Mouse (Mus musculus): ENCODE data around the gene Olfr222.
A peak's percentile ranks its signal among the peaks of the same experiment; 100 is the strongest.
"Not testable (repeated sequence)": the region's sequence is repeated elsewhere in the genome, so short reads cannot be mapped to it uniquely, and the experiment has no call there.

The Olfr222 gene

DNA sequence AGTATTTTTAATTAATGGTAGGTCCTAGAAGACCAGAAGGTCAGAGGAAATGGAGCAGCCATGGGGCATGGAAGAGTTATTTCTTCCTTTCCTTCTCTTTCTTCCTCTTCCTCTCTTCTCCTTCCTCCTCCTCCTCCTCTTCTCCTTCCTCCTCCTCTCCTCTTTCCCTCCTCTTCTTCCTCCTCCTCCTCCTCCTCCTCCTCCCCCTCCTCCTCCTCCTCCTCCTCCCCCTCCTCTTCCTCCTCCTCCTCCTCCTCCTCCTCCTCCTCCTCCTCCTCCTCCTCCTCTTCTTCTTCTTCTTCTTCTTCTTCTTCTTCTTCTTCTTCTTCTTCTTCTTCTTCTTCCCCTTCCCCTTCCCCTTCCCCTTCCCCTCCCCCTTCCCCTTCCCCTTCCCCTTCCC, at the start of gene Olfr222:
Gene Olfr222 (minus strand): TSS at position 101 of the 400 bp plus-strand sequence.
- DNase-seq (ENCODE audit: low read depth), result not testable (repeated sequence)

DNA sequence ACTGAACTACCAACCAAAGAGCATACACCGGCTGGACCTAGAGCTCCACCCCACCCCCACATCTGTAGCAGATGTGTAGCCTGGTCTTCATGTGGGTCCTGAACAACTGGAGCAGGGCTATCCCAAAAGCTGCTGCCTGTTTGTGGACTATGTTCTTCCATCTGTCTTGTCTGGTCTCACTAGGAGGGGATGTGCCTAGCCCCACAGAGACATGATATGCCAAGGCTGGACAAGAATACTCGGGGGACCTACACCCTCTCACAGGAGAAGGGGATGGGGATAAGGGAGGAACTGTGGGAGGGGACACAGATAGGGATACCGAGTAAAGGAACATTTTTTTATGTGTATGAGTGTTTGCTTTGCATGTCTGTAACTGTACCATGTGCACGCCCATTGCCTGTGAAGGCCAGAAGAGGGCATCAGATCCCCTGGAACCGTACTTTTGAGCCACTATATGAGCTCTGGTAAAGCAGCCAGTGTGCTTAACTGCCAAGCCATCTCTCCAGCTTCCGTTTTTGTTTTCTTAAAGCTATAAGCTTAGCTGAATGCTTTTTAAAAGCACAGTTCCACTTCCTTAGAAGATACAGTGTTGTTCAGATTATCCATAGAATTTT, 48.1 kb upstream of the Olfr222 start:
- peak; percentile 86 for DNase-seq (ENCODE audit: low read depth)

DNA sequence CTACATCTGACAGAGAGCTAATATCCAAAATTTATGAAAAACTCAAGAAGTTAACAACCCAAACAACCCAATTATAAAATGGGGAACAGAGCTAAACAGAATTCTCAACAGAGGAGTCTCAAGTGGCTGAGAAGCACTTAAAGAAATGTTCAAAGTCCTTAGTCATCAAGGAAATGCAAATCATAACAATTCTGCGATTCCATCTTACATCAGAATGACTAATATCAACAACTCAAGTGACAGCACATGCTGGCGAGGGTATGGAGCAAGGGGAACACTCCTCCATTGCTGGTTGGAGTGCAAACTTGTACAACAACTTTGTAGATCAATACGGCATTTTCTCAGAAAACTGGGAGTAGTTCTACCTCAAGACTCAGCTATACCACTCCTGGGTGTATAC, 46.2 kb upstream of the Olfr222 start:
- peak; percentile 45 for DNase-seq (ENCODE audit: low read depth)

DNA sequence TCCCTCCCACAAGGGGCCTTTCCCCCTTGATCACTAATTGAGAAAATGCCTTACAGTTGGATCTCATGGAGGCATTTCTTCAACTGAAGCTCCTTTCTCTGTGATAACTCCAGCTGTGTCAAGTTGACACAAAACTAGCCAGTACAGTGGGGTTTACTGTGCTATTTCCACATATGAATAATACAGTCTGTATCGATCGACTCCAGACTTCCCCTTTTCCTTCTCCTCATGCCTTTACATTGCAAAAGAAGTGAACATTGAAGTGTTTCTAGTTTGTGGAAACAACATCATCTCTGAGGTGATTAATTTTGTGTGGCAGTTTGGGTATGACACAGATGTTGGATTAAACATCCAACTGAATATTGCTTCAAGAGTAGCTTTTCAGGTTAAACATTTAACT, 41.0 kb upstream of the Olfr222 start:
- DNase-seq (ENCODE audit: low read depth), result not testable (repeated sequence)

DNA sequence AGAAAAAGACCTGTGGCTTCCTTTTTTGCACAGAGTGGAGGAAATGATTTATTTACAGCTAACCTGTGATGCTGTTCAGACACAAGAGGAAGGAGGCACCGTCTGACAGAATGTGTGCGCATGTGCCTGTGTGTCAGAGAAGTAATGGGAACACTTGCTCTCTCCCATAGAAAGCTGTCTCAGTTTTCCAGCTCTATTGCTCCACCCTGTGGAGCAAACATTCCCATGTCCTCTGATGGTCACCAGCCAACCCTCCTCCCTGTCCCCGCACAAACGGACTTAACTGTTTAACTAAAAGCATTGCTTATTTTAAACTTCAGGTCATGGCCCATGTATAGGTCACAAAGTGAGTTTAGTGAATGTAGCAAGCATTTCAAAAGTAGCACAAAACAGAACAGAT, 38.1 kb upstream of the Olfr222 start:
- no peak for DNase-seq (ENCODE audit: low read depth)

DNA sequence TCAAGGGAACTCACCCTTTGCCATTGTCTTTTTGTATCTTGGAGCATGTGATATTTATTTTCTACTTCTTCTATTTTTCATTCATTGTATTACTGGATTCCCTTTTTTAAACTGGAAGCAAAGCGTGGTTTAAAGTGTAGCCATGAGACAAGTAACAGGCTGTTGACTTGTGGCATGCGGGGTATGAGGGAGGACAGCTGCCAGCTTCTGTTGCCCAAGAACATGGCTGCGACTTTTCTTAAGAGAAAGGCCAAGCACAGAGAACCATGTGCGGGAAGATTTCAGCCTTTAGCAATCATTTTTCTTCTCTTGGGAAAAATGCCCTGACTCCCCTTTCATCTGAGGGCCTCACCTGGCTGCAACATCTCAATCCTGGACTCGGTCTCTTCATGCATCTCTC, 35.6 kb upstream of the Olfr222 start:
- no peak for DNase-seq (ENCODE audit: low read depth)

DNA sequence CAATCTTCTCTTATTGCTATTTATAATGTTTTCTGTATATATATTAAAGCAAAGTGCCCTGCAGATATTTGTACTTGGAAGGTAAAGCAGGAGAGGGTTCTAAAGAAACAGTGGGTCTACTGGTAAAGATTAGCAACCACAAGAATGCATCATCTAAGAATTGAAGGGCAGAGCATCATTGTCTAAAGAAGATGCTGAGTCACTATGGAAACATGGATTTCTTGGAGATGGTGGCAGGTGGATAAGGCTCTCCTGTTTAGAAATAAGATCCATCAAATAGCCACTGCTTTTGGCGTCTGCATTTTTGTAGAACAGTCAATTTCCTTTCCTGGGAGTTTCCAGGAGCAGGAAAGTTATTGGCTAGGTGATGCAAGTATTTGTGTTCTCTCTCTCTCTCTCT, 26.3 kb upstream of the Olfr222 start:
- no peak for DNase-seq (ENCODE audit: low read depth)

DNA sequence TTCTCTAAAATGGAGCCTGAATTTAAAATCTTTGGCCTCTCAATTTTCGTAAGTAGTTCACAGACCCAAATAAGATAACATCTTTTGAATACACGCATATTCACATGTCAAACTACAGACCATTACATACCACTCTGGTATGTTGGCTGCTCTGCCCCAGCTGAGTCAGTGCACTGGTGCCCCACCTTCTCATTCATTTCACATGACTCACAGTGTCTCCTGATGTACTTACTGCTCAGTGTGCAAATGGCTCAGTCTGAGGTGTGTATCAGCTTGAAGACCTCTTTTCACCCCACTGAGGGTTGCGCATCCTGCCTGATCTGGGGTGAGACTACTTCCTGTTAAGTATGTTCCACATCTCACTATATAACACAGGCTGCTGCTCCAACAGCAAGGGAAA, 24.8 kb upstream of the Olfr222 start:
- DNase-seq (ENCODE audit: low read depth), result no peak

DNA sequence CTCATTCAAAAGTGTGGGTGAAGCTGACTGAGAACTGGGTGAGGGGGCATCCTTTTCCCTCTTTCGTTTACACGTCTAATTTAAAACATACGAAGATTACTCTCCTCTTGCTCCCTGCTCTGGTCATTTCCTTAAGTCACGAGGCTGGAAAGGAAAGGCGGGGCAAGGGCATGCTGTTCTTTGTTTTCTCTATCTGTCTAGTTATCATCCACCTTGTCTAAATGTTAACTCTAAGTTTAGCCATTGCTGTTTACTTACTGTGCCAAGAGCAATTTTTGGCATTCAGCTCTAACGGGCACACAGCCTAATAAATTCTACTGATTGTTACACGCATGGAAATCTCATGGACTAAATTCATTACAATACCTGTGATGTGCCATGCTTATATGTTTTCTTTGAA, 23.2 kb upstream of the Olfr222 start:
- DNase-seq (ENCODE audit: low read depth), result no peak

DNA sequence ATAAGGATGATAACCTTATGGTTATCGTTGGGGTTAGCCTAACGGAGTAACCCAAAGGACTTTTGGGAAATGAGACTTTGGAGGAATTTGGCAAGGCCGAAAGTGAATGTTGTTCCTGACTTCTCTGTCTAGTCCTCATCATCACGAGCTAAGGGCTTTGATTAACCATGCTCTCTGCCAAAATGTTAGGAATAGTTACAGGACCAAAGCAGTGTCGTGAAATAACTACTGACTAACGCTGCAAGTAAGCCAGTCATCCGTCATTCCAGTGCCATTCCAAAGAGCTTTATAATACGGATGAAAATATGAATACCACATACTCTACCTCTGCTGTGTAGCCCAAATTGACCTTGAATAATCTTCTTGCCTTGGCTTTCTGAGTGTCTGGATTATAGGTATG, 20.9 kb upstream of the Olfr222 start:
- DNase-seq (ENCODE audit: low read depth), result no peak

DNA sequence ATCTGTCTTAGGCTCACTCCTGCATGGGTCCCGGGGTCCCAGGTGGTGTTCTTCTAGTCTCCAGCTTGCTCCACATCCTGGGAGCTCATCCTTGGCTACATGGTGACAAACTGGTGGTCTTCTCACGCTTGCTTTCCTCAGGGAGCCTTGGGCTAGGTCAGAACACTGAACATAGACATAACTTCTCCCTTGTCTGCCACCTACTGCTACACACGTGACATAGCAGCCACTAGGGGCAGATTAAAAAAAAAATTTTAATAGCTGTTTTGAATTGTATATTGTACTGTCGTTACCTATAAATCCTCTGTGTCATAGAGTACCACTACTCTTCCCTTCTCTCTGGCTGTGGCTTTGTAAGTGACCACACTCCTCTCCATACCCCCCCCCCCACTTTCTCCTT, 20.1 kb upstream of the Olfr222 start:
- DNase-seq (ENCODE audit: low read depth), result peak; percentile 53

DNA sequence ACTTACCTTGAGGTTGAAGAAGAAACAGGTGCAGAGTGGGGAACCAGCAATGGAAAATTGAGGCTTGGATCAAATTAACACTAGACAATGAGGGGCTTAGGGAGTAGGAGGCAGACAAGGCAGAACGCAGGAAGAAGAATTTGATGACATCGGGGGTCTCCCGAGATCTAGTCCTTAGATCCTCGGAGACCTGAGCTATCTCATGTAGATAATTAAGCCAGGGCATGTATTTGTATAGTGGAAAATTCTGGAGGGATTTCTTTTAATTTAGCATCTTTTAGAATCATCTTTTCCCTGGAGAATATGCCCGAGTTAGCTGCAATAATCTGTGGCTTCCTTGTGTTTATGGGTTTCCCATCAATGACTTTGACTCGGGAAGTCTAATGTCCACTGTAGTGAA, 17.2 kb upstream of the Olfr222 start, which contains the start of gene Olfr223:
Gene Olfr223 (minus strand): TSS at position 101 of the 400 bp plus-strand sequence.
- DNase-seq (ENCODE audit: low read depth), result no peak

DNA sequence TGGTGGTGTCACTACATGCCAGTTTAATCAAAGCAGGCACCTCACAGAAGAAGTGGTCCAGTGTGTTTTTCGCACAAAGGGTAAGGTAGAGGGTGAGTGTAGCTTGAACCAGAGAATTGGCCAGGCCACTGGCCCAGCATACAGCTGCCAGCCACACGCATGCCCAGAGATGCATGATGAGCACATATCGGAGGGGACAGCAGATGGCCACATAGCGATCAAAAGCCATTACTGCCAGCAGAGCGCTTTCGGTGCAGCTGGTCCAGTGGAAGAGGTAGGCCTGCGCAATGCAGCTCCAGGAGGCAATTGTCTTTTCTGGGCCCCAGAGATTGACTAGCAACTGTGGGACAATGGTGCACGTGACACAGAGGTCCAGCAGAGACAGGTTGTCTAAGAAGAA, 13.5 kb upstream of the Olfr222 start:
- no peak for DNase-seq (ENCODE audit: low read depth)

DNA sequence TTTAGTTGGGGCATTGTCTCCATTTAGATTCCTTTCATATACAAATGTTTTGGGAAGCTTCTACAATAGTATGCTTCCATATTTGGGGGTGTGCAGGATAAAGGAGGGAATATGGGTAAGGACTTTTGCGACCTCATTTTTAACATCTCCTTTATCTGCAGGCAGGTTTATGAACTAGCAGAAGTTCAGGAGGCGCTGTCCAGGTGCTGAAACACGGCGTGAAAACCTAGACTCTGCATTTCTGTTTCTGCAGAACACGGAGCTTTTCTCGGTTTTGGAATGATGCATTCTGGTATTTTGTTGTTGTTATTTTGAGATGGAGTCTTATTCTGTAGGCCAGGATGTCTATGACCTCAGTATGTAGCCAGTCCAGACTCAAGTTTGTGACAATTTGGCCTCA, 8.5 kb upstream of the Olfr222 start:
- peak; percentile 51 for DNase-seq (ENCODE audit: low read depth)

DNA sequence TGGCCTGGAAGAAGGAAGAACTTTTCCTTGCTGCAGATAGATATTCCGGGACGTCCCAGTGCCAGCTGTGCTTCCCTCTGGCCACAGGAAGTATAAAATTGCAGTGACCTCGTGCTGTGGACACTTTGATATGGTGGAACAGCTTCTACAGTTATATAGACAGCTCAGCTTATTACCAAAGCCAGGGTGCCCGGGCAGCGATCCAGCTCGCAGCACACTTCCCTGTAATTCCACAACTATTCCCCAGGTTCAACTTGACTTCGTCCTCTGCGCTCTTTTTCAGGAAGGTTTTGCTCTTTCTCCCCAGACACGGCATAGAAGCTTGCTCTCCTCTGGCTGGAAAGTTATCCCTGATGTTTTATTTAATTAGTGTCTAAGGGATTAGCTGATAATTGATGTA, 309 bp downstream of the Olfr222 start:
- DNase-seq (ENCODE audit: low read depth), result no peak

DNA sequence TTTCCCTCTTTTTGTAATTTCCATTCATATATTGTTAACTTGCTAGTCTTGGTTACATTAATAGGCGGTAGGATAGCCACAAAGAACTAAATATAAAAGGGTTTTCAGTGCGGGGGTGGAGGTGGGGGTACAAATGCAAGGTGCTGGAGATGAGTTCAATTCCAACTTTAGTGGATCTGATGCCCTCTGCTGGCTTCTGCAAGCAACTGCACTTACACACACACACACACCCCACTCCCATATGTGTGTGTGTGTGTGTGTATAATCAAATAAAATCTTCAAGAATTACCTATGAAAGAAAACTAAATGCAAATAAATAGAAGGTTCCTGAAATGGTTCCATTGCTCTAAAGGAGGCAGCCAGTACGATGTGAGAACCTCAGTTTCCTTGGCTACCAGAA, 6.7 kb downstream of the Olfr222 start:
- peak; percentile 49 for DNase-seq (ENCODE audit: low read depth)

DNA sequence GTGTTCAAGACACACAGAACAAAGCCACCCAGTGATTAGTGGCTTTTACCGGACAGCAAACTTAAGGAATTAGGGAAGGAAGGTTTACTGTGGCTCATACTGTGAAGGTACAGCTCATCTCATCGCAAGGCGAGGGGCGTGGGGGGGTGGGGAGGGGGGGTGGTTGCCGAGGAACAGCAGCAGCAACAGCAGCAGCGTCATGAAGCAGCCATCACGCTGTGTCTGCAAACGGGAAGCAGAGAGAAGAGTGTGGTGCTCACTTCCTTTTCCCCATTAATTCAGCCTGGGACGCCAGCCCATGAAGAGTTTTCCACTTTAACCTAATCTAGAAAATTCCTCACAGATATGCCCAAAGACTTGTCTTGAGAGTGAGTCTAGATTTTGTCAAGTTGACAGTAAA, 13.2 kb downstream of the Olfr222 start:
- DNase-seq (ENCODE audit: low read depth), result no peak

DNA sequence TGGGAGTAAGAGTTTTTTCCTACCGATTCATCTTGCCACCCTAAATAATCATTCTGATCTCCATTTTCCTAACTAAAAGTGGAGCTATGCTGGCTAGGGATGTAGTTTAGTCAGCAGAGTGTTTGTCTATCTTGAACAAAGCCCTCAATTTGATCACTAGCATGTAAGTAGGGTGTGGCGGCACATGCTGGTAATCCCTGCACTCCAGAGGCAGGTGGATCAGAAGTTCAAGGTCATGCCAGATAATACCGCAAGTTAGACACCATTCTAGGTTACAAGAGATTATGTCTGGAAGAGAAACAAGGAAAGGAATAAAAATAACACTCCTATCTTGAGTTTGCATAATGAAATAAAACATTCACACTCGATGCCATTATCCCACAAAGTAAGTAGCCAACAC, 13.7 kb downstream of the Olfr222 start:
- no peak for DNase-seq (ENCODE audit: low read depth)

DNA sequence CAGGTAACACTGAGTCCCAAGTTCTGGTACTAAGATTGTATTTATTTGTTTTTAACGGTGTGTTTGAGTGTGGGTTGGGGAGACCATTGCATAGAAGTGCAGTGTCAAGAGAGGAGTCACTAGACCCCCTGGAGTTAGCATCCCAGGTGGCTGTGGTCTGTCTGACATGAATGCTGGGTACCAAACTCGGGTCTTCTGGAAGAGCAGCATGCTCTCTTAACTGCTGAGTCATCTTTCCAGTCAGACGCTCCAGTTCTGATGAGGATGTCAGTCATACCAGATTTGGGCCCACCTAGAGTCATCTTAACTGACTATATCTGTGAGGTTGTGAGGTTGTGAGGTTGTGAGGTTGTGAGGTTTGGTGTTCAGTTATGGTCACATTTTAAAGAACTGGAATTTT, 15.1 kb downstream of the Olfr222 start:
- no peak for DNase-seq (ENCODE audit: low read depth)

DNA sequence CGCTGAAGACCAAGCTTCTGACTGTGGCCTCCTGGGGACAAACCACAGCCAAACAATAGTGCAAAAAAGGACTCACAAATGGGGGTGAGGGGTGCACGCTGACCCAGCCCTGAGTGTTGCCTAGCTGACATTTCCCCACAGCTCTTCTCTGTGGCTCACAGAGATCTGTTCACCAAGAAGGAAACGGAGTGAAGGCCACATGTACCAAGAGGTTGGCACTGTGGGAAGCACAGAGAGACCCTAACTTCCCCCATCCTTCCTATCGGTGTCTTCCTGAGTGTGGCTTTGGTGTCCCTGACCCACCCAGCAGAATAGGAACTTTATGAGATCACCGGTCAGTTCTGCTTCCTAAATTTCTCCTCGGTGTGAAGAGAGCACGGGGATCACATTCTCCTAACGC, 21.5 kb downstream of the Olfr222 start:
- DNase-seq (ENCODE audit: low read depth), result no peak

DNA sequence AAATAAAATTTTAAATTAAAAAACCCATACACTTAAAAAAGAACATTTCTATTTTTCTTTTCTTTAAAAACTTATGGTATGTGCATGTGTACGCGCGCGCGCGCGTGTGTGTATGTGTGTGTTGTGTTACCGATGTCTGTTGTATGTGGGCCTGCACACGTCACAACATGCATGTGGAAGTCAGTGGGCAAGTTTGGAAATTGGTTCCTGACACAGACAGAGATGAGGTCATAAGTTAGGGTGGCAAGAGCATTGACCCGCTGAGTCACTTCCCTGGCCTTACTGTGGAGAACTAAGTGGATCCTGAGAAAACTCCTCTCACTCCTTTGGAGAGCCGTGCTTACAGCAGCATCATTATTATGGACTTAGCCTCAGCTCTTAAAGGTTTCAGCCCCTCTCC, 21.9 kb downstream of the Olfr222 start:
- DNase-seq (ENCODE audit: low read depth), result peak; percentile 42

DNA sequence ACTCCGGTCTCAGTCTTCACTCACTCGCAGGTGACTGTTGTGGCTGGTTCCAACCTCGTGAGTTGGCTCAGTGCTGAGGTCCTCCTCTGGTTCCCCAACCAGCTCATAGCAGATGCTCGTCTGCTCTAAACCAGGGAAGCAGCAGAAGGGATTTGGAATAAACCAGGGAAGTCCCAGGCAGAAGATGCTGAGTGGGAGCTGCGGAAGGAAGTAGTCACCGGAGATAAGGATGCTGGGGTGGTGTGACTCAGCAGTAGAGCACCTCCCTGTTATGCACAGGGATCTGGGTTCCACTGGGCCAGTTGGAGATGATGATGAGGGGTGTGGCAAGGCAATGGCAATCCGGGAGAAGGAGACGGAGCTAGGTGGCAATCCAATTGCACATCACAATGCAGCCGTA, 32.0 kb downstream of the Olfr222 start:
- no peak for DNase-seq (ENCODE audit: low read depth)

DNA sequence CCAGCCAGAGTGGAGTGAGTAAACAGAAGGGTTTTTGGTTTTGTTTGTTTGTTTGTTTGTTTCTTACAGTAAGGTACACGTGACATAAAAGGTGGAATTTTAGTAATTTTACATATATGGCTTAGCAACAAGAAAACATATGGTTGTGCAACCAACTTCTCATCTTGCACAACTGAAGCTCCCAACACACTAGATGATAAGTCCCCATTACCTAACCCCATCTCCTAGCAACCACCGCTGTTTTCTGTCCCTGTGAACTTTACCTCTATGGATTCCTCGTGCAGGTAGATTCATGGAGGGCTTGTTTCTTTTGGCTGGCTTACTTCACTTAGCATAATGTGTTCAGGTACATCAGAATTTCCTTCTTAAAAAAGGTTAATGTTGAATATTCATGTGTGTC, 32.7 kb downstream of the Olfr222 start:
- DNase-seq (ENCODE audit: low read depth), result peak; percentile 58

DNA sequence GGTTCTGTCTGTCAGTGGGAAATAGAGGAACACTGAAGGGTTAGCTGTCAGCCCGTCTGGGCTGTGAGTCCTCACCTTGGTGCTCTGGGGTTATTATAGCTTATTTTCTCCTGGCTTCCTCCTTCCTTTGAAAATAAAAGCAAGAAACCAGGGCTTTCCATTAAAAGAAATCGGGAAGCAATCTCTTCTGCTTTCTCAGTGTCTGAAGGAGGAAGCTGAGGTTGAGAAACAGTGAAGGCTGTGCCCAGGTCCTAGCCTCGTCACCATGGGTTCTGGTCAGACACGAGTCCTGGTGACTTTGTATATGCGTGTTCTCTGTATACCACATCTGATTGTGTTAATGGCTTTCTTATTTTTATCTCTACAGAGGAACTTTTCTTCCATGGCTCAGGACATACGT, 33.6 kb downstream of the Olfr222 start:
- DNase-seq (ENCODE audit: low read depth), result peak; percentile 62

DNA sequence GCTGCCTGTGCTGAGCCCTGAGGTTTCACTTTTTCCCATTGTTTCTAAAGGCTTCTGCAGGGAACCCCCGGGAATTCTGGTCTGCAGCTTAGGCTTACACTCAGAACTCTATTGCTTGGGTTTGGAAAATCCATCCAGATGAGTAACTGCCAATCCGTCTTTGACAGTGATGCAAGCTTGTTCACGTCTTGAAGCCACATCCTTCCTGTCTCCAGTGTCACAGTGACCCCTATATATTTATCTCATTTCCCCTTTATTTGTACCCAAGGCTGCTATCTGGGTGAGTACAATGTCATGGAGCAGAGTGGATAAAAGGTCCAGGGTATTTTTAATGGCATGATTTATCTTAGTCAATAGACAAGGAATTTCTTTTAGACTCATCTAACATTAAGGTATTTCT, 34.7 kb downstream of the Olfr222 start, which contains the start of gene Nlrp3:
Gene Nlrp3 (plus strand): TSS at position 245 of the 400 bp plus-strand sequence.
- DNase-seq (ENCODE audit: low read depth), result peak; percentile 78

All from 416B (cell line).